Mouse (Mus musculus) midbrain, embryonic 14.5 days (tissue): ENCODE measurements around the gene Coa3. TPM values are rescaled to one million over a fixed set of nuclear protein-coding genes. Genes with fewer than 3 reads are reported as not detected.

Experiments used
- ATAC-seq: fragments of 200-750 bp; cut with Nextera tagmentation; 2 replicates; pipeline ENCODE4 v1.8.0; 2017; ENCODE audit warnings: moderate number of reproducible peaks, moderate library complexity; ENCODE audit not compliant: low FRiP score, low TSS enrichment
- DNase-seq: peaks from one replicate; pipeline ENCODE4 v3.0.0-alpha.2; 2015
- H3K27ac ChIP-seq: fragments of 300-500 bp; sonication (generic); replicated peaks from 2 replicates; pipeline ENCODE4 v1.5.1; 2014; ENCODE audit warnings: mild to moderate bottlenecking, low read depth, low read length, moderate library complexity
- H3K27me3 ChIP-seq: fragments of 300-500 bp; sonication (generic); 2 replicates; pipeline ENCODE4 v1.6.1; 2014; ENCODE audit warnings: low read length, control low read depth, mixed read lengths; ENCODE audit not compliant: control insufficient read depth, insufficient read depth
- H3K36me3 ChIP-seq: fragments of 300-500 bp; sonication (generic); 2 replicates; pipeline ENCODE4 v1.6.1; 2014; ENCODE audit warnings: low read length, control low read depth; ENCODE audit not compliant: control insufficient read depth, insufficient read depth
- H3K4me1 ChIP-seq: fragments of 300-500 bp; sonication (generic); 2 replicates; pipeline ENCODE4 v1.6.1; 2014; ENCODE audit warnings: mild to moderate bottlenecking, antibody characterized with exemption, low read length, control low read depth; ENCODE audit not compliant: control insufficient read depth, insufficient read depth
- H3K4me2 ChIP-seq: fragments of 300-500 bp; sonication (generic); 2 replicates; pipeline ENCODE4 v1.6.1; 2014; ENCODE audit warnings: mild to moderate bottlenecking, low read length, moderate library complexity
- H3K4me3 ChIP-seq: fragments of 300-500 bp; sonication (generic); replicated peaks from 2 replicates; pipeline ENCODE4 v1.5.1; 2014; ENCODE audit warnings: low read depth, low read length
- H3K9ac ChIP-seq: fragments of 300-500 bp; sonication (generic); replicated peaks from 2 replicates; pipeline ENCODE4 v1.6.1; 2014; ENCODE audit warnings: mild to moderate bottlenecking, low read length, moderate library complexity
- H3K9me3 ChIP-seq: fragments of 300-500 bp; sonication (generic); 2 replicates; pipeline ENCODE4 v1.6.1; 2016; ENCODE audit warnings: low read length, control low read depth, mixed read lengths; ENCODE audit not compliant: control insufficient read depth
- WGBS: fragments of 180-500 bp; shearing (Covaris S2); extraction: QIAGEN DNeasy Blood & Tissue Kit; methylation state at CpG from one replicate; pipeline ENCODE4 v1.1.7; 2014; 5-methylcytosine and 5-hydroxymethylcytosine counted together
- polyA plus RNA-seq: library from polyadenylated mRNA; unstranded; fragments of >200 nt; fragmentation: Nextera tagmentation; extraction: Ambion mirVana; gene quantifications from 2 replicates; pipeline ENCODE4 v1.2.1, GENCODE M21; 2014

The Coa3 gene
- polyA plus RNA-seq, 1 experiment from 2014 or later = 221 TPM

GRCm38 (mm10) chr11:101315082-101315650 is 36.3 kb upstream of the Coa3 start:
- no peaks in the 10 kb centered on the region for H3K9me3 ChIP-seq
- peak overlapping the region; percentile 75 for H3K27ac ChIP-seq
- ATAC-seq = no peak
- H3K27me3 ChIP-seq = no peaks in the 10 kb centered on the region
- DNase-seq = no peak
- H3K9ac ChIP-seq = peak overlapping the region; percentile 91
- H3K4me3 ChIP-seq = peak overlapping the region; percentile 96
- peak overlapping the region; percentile 73 for H3K4me2 ChIP-seq
- H3K4me1 ChIP-seq = peaks cover 12% of the 10 kb centered on the region
- 83% methylated on average over 8 of the region's 8 CpGs for WGBS
- peaks cover 25% of the 10 kb centered on the region for H3K36me3 ChIP-seq

GRCm38 (mm10) chr11:101314567-101314966 is 35.7 kb upstream of the Coa3 start:
- Histone ChIP-seq H3K4me1 (peaks cover 12% of the 10 kb centered on the region), H3K36me3 (peaks cover 19% of the 10 kb centered on the region), H3K9me3 (no peaks in the 10 kb centered on the region), H3K27me3 (no peaks in the 10 kb centered on the region), H3K27ac (no peak overlapping the region), H3K4me3 (no peak overlapping the region), H3K4me2 (no peak overlapping the region), H3K9ac (no peak overlapping the region)
- no peak for DNase-seq
- ATAC-seq = no peak
- WGBS = 95% methylated on average over 1 of the region's 1 CpGs

- H3K36me3 ChIP-seq = no peaks in the 10 kb centered on the region
- H3K4me1 ChIP-seq = peaks cover 4% of the 10 kb centered on the region
- no peaks in the 10 kb centered on the region for H3K27me3 ChIP-seq
- no peak overlapping the region for H3K27ac ChIP-seq
- no peak overlapping the region for H3K4me2 ChIP-seq
- no peak overlapping the region for H3K4me3 ChIP-seq
- no peaks in the 10 kb centered on the region for H3K9me3 ChIP-seq
- WGBS = 75% methylated on average over 3 of the region's 3 CpGs
- ATAC-seq (no peak), DNase-seq (no peak)
- no peak overlapping the region for H3K9ac ChIP-seq
Measured at GRCm38 (mm10) chr11:101312150-101312549, 33.2 kb upstream of the Coa3 start.

GRCm38 (mm10) chr11:101311083-101311482 is 32.2 kb upstream of the Coa3 start:
- no peak for ATAC-seq
- Histone ChIP-seq H3K27ac (no peak overlapping the region), H3K27me3 (no peaks in the 10 kb centered on the region), H3K4me3 (no peak overlapping the region), H3K36me3 (no peaks in the 10 kb centered on the region), H3K4me2 (no peak overlapping the region), H3K9ac (no peak overlapping the region), H3K9me3 (no peaks in the 10 kb centered on the region), H3K4me1 (no peaks in the 10 kb centered on the region)
- WGBS = 88% methylated on average over 3 of the region's 3 CpGs
- DNase-seq = no peak

GRCm38 (mm10) chr11:101307744-101308143 is 28.8 kb upstream of the Coa3 start:
- DNase-seq (no peak), ATAC-seq (no peak)
- Histone ChIP-seq H3K4me1 (no peaks in the 10 kb centered on the region), H3K4me2 (no peak overlapping the region), H3K27ac (no peak overlapping the region), H3K36me3 (no peaks in the 10 kb centered on the region), H3K4me3 (no peak overlapping the region), H3K9me3 (no peaks in the 10 kb centered on the region), H3K9ac (no peak overlapping the region), H3K27me3 (no peaks in the 10 kb centered on the region)
- whole genome bisulfite sequencing = 36% methylated on average over 5 of the region's 5 CpGs

GRCm38 (mm10) chr11:101302004-101302798 is 23.3 kb upstream of the Coa3 start, which contains the start of gene Becn1:
TSS of gene Becn1 (minus strand) at chr11:101302286.
- peak within 1 kb of the TSS; percentile 81 for H3K9ac ChIP-seq
- peak within 1 kb of the TSS; percentile 89 for H3K4me3 ChIP-seq
- ATAC-seq = peak; percentile 87; the same call in 1 of the 2 replicates
- WGBS = 6% methylated on average over 39 of the region's 39 CpGs
- peak within 1 kb of the TSS; percentile 98 for H3K4me2 ChIP-seq
- H3K4me1 ChIP-seq = peaks cover 12% of the 10 kb centered on the region
- H3K36me3 ChIP-seq = peaks cover 24% of the 10 kb centered on the region
- peak; percentile 98 for DNase-seq
- H3K27ac ChIP-seq = peak within 1 kb of the TSS; percentile 75
- no peaks in the 10 kb centered on the region for H3K9me3 ChIP-seq
- H3K27me3 ChIP-seq = no peaks in the 10 kb centered on the region

- DNase-seq = no peak
- no peak for ATAC-seq
- 14% methylated on average over 26 of the region's 26 CpGs for WGBS
- Histone ChIP-seq H3K4me3 (peak overlapping the region; percentile 89), H3K9ac (peak overlapping the region; percentile 81), H3K9me3 (no peaks in the 10 kb centered on the region), H3K36me3 (peaks cover 30% of the 10 kb centered on the region), H3K27ac (peak overlapping the region; percentile 75), H3K27me3 (no peaks in the 10 kb centered on the region), H3K4me1 (peaks cover 12% of the 10 kb centered on the region), H3K4me2 (peak overlapping the region; percentile 98)
Measured at GRCm38 (mm10) chr11:101301299-101302003, 22.5 kb upstream of the Coa3 start.

- no peaks in the 10 kb centered on the region for H3K27me3 ChIP-seq
- 63% methylated on average over 7 of the region's 7 CpGs for WGBS
- peak overlapping the region; percentile 98 for H3K4me2 ChIP-seq
- DNase-seq (no peak), ATAC-seq (no peak)
- peaks cover 33% of the 10 kb centered on the region for H3K36me3 ChIP-seq
- no peaks in the 10 kb centered on the region for H3K9me3 ChIP-seq
- H3K9ac ChIP-seq = 0 out of 2 replicates have a peak overlapping the region, but pooled peaks have one; percentile 81
- no peak overlapping the region for H3K27ac ChIP-seq
- H3K4me1 ChIP-seq = peaks cover 12% of the 10 kb centered on the region
- peak overlapping the region; percentile 89 for H3K4me3 ChIP-seq
Measured at GRCm38 (mm10) chr11:101300881-101301280, 22.0 kb upstream of the Coa3 start.
